Mouse (Mus musculus) lung, adult 2 months (tissue): Measurements from ENCODE around the gene Epn3.

Experiments
- CTCF ChIP-seq: fragments of 200-500 bp; IDR thresholded peaks from 2 replicates; pipeline ENCODE4 v1.5.1; 2011; ENCODE audit warnings: mild to moderate bottlenecking, low read length, control low read depth; ENCODE audit not compliant: insufficient read depth
- POLR2A ChIP-seq: fragments of 200-500 bp; IDR thresholded peaks from 2 replicates; pipeline ENCODE4 v1.6.1; 2011; ENCODE audit warnings: low read depth, mild to moderate bottlenecking, control low read depth, low read length, borderline replicate concordance; ENCODE audit errors: extremely low read depth

DNA sequence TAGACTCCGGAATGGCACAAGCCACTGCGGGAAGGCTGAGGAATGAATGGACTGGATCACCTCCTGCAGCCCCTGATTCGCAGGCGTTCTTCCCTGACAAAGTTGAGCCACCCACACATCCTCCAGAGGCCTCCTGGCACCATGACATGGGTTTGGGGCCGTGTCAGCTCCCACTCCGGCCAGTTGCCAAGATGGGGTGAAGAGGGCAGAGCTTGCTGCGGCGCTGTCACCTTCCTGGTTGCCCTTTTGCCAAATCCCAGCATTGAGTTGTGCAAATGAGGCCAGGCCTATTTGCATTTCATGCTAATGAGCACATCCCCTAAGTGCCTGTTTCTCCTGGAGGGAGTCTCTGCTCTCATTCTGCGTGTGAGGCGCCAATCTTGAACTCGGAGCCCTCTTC lies 24.1 kb downstream of the Epn3 start:
- TF ChIP-seq POLR2A (no peak), CTCF (no peak)
